Mouse (Mus musculus) heart, embryonic 12.5 days (tissue): ENCODE measurements around the gene Agfg2. TPM values are rescaled to one million over a fixed set of nuclear protein-coding genes. Genes with fewer than 3 reads are reported as not detected.

Experiments used
- ATAC-seq: fragments of 200-750 bp; cut with Nextera tagmentation; 2 replicates; pipeline ENCODE4 v1.8.0; 2017; ENCODE audit warnings: moderate TSS enrichment, moderate library complexity; ENCODE audit not compliant: insufficient number of reproducible peaks, low FRiP score
- H3K27ac ChIP-seq: fragments of 300-500 bp; sonication (generic); 2 replicates; pipeline ENCODE4 v1.5.1; 2016; ENCODE audit warnings: mild to moderate bottlenecking, moderate library complexity; ENCODE audit not compliant: poor library complexity, severe bottlenecking
- H3K27me3 ChIP-seq: fragments of 300-500 bp; sonication (generic); replicated peaks from 2 replicates; pipeline ENCODE4 v1.6.1; 2016; ENCODE audit warnings: mild to moderate bottlenecking, moderate library complexity
- H3K36me3 ChIP-seq: fragments of 300-500 bp; sonication (generic); 2 replicates; pipeline ENCODE4 v1.6.1; 2016; ENCODE audit warnings: mild to moderate bottlenecking, moderate library complexity
- H3K4me1 ChIP-seq: fragments of 300-500 bp; sonication (generic); replicated peaks from 2 replicates; pipeline ENCODE4 v1.6.1; 2016; ENCODE audit warnings: mild to moderate bottlenecking
- H3K4me2 ChIP-seq: fragments of 300-500 bp; sonication (generic); 2 replicates; pipeline ENCODE4 v1.6.1; 2016; ENCODE audit warnings: mild to moderate bottlenecking, moderate library complexity
- H3K4me3 ChIP-seq: fragments of 300-500 bp; sonication (generic); 2 replicates; pipeline ENCODE4 v1.5.1; 2016; ENCODE audit warnings: mild to moderate bottlenecking
- H3K9ac ChIP-seq: fragments of 300-500 bp; sonication (generic); 2 replicates; pipeline ENCODE4 v1.6.1; 2016; ENCODE audit warnings: mild to moderate bottlenecking, moderate library complexity
- H3K9me3 ChIP-seq: fragments of 300-500 bp; sonication (generic); replicated peaks from 2 replicates; pipeline ENCODE4 v1.6.1; 2016; ENCODE audit warnings: mild to moderate bottlenecking, moderate library complexity
- WGBS: fragments of 180-500 bp; shearing (Covaris S2); methylation state at CpG from one replicate; pipeline ENCODE4 v1.1.7; 2016; 5-methylcytosine and 5-hydroxymethylcytosine counted together
- polyA plus RNA-seq: library from polyadenylated mRNA; unstranded; fragments of >200 nt; fragmentation: Nextera tagmentation; extraction: Ambion mirVana; gene quantifications from 2 replicates; pipeline ENCODE4 v1.2.1, GENCODE M21; 2016

Agfg2 gene
- polyA plus RNA-seq, 1 experiment from 2014 or later = 25.6 TPM

DNA sequence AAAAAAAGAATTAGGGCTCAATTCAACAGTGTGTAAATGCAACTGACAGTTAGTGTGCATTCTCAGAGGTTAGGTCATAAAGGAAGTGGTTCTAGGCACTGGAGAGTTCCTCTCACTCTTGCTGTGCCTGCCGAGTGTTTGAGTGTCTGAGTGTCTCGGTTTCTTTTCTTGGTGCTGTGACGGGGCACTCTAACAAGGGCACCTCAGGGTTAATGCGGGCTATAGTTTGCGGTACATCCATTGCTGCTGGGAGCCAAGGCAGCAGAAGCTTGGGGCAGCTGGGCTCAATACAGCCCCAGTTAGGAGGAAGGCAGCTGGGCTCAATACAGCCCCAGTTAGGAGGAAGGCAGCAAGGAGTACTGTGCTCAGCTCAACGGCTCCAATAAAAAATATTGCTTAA lies 20.7 kb upstream of the Agfg2 start:
- ATAC-seq = no peak
- H3K4me1 ChIP-seq = peaks cover 10% of the 10 kb centered on the region
- no peaks in the 10 kb centered on the region for H3K27me3 ChIP-seq
- H3K4me3 ChIP-seq = no peak overlapping the region
- WGBS = 56% methylated on average over 6 of the region's 6 CpGs
- H3K9me3 ChIP-seq = no peaks in the 10 kb centered on the region
- H3K9ac ChIP-seq = 0 out of 2 replicates have a peak overlapping the region, but pooled peaks have one; percentile 45
- no peak overlapping the region for H3K4me2 ChIP-seq
- H3K27ac ChIP-seq = no peak overlapping the region
- H3K36me3 ChIP-seq = no peaks in the 10 kb centered on the region

DNA sequence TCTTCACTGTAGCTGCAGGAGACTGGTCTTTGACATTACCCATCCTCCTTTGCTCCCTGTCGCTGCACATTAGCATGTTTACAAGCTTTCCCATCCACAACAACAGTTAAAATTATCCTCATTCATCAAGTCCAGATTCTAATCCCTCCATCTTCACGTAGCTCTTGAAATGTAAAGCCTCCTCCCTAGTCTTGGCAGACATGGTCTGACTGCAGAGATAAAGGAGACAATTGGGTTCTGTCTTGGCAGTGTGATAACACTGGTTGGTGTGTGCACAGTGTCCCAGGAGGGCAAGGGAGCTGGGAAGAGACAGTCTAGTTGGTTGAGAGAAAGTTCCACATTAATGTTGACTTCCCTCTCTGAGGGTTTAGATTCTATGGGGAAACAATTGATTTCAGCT lies 15.3 kb upstream of the Agfg2 start:
- H3K27ac ChIP-seq = no peak overlapping the region
- no peak for ATAC-seq
- H3K9ac ChIP-seq = no peak overlapping the region
- H3K36me3 ChIP-seq = no peaks in the 10 kb centered on the region
- 38% methylated on average over 2 of the region's 2 CpGs for WGBS
- H3K4me2 ChIP-seq = no peak overlapping the region
- no peaks in the 10 kb centered on the region for H3K27me3 ChIP-seq
- no peak overlapping the region for H3K4me3 ChIP-seq
- peaks cover 11% of the 10 kb centered on the region; the same call in 1 of the 2 replicates for H3K4me1 ChIP-seq
- H3K9me3 ChIP-seq = no peaks in the 10 kb centered on the region

DNA sequence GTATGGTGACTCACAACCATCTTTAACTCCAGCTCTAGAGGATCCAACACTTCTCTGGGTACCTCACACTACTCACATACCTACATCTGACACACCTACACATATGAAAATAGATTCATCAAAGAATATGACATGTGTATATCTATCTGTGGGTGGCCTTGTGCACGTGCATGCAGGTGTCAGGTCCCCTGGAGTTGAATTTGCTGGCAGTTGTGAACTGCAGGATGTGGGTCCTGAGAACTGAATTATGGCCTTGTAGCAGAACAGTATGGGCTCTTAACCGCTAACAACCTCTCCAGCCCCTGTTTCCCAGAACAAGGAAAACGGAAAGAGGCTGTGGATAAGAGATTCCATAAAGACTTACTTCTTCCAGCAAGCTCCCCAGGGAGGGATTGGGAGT lies 14.6 kb upstream of the Agfg2 start:
- 48% methylated on average over 3 of the region's 3 CpGs for WGBS
- no peaks in the 10 kb centered on the region for H3K36me3 ChIP-seq
- ATAC-seq = no peak
- no peak overlapping the region for H3K9ac ChIP-seq
- no peak overlapping the region for H3K4me2 ChIP-seq
- H3K27me3 ChIP-seq = no peaks in the 10 kb centered on the region
- no peak overlapping the region for H3K4me3 ChIP-seq
- no peak overlapping the region for H3K27ac ChIP-seq
- peaks cover 11% of the 10 kb centered on the region; the same call in 1 of the 2 replicates for H3K4me1 ChIP-seq
- H3K9me3 ChIP-seq = no peaks in the 10 kb centered on the region

DNA sequence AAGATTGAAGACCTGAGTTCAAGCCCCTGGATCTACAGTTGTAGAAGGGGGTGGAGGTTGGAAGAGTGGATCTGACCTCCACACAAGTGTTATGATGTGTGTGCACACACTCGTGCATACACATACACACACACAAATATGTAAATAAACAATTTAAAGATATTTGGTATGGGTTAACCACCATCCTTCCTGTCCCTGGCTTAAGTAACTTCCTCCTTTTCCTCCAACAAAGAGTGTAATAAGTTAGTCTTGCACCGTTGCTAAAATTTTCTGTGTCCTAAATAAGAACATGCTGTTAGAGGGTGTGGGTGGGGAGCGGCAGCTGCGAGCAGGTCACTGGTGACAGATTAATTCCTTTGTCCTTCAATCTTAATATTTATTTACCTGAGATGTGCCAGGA lies 11.4 kb upstream of the Agfg2 start:
- 81% methylated on average over 4 of the region's 4 CpGs for WGBS
- Histone ChIP-seq H3K27me3 (no peaks in the 10 kb centered on the region), H3K9me3 (no peaks in the 10 kb centered on the region), H3K4me1 (peaks cover 11% of the 10 kb centered on the region; the same call in 1 of the 2 replicates), H3K4me2 (no peak overlapping the region), H3K4me3 (no peak overlapping the region), H3K9ac (no peak overlapping the region), H3K36me3 (no peaks in the 10 kb centered on the region), H3K27ac (no peak overlapping the region)
- no peak for ATAC-seq

DNA sequence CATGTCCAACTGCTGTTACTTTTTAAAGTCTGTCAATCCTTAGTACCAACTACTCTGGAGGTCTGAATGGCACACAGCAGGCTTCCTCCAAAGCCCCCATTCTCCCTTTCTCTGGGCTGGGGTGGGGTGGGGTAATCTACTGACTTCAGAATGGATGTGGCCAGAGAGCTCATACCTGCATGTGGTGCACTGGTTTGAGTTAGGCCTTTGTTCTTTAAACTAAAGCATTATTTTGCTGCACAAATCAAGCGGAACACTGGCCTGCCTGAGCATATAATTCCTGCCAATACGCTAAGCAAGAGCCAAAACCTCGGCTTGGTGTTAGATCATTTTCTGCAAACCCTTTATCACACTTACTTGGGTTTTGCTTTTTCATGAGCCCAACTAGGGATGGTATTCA lies 10.3 kb upstream of the Agfg2 start:
- Histone ChIP-seq H3K27ac (no peak overlapping the region), H3K27me3 (no peaks in the 10 kb centered on the region), H3K4me1 (peaks cover 12% of the 10 kb centered on the region), H3K36me3 (no peaks in the 10 kb centered on the region), H3K4me3 (no peak overlapping the region), H3K9me3 (no peaks in the 10 kb centered on the region), H3K9ac (no peak overlapping the region), H3K4me2 (no peak overlapping the region)
- ATAC-seq = no peak
- WGBS = 86% methylated on average over 3 of the region's 3 CpGs

DNA sequence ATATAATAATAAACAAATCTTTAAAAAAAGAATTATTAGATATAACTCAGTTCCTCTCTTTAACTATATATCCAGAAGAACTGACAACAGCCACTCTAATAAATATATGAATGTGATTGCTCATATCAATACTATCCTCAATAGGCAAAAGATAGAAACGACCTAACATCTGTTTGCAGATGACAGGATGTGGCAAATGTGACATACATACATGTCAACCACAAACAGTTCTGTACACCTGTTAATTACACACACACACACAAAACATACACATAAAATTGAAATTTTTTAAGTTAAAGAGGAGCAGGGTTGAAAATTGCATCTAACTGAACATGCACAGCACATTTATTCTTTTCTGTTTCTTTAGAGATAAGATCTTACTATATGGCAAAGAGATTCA lies 7.4 kb upstream of the Agfg2 start:
- 67% methylated on average over 1 of the region's 1 CpGs for WGBS
- Histone ChIP-seq H3K9ac (no peak overlapping the region), H3K4me1 (peaks cover 5% of the 10 kb centered on the region; the same call in 1 of the 2 replicates), H3K4me3 (no peak overlapping the region), H3K27me3 (no peaks in the 10 kb centered on the region), H3K4me2 (no peak overlapping the region), H3K36me3 (no peaks in the 10 kb centered on the region), H3K27ac (no peak overlapping the region), H3K9me3 (no peaks in the 10 kb centered on the region)
- no peak for ATAC-seq

DNA sequence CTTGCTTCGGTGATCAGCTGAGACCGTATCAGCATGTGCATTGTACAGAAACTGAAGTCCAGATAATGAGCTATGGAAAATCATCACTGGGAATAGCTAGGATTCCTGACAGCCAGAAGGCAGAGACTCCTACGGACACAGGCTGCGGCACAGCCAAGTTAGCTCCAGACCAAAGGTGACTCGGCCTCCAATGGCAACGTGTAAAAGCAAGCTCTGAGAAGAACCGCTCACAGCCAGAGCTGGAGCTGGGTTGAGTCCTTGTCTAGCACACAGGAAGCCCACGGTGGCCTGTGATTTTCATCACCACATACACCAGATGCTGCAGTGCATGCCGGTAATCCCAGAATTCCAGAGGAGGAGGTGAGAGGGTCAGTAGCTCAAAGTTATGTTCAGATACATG lies 6.0 kb upstream of the Agfg2 start:
- no peaks in the 10 kb centered on the region for H3K9me3 ChIP-seq
- 35% methylated on average over 9 of the region's 9 CpGs for WGBS
- H3K4me1 ChIP-seq = peaks cover 6% of the 10 kb centered on the region; the same call in 1 of the 2 replicates
- no peaks in the 10 kb centered on the region for H3K27me3 ChIP-seq
- H3K9ac ChIP-seq = no peak overlapping the region; the same call in 1 of the 2 replicates
- H3K36me3 ChIP-seq = no peaks in the 10 kb centered on the region
- peak overlapping the region; percentile 51 for H3K27ac ChIP-seq
- 0 out of 2 replicates have a peak overlapping the region, but pooled peaks have one; percentile 32 for H3K4me2 ChIP-seq
- H3K4me3 ChIP-seq = no peak overlapping the region
- no peak for ATAC-seq

DNA sequence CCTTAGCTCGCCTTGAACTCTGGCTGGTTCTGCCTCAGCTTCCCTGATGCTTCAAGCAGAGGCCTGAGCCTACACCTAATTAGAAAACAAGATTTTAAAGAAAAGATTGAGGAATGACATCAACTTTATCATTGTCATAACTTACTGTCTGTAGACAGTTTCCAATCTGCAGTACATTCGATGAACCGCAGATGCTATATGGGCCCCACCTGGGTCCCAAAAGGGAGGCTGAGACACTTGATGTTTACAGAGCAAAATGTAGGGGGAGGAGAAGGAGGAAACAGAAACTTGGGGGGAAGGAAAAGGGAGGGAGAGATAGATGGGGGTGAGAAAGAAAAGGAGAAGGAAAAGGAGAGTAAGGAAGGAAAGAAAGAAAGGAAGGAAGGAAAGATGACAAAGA lies 5.4 kb upstream of the Agfg2 start:
- H3K9me3 ChIP-seq = no peaks in the 10 kb centered on the region
- 83% methylated on average over 3 of the region's 3 CpGs for WGBS

DNA sequence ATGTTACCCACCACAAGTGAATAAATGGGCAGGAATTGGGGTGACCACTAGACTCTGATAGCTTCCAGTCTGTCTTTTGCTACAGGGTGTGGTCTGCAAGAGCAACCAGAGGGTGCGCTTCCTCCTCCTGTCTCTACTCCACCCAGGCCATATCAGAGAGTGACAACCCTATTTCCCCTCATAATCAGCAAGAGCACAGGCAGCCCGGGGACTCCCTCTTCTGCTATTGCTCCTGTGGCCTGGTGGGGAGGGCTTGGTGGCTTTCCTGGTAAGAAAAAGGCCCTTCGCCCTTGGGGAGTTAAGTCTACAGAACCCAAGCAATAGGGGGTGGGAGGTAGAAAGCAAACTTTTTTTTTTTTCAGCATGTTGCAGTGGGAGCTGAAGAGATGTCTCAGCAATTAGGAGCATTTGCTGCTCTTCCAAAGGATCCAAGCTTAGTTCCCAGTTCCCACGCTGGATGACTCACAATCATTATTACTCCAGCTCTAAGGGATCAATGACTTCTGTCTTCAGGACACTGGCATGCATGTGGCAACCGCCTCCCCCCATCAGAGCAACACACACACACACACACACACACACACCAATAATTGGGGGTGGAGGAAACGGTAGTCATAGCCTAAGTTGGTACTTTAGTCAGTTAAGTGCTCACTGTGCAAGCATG lies 1.7 kb upstream of the Agfg2 start:
- Histone ChIP-seq H3K27me3 (no peaks in the 10 kb centered on the region), H3K36me3 (0 out of 2 replicates have a peak, but pooled peaks cover under 1% of the 10 kb centered on the region), H3K27ac (peak overlapping the region; percentile 54), H3K4me1 (peaks cover 26% of the 10 kb centered on the region), H3K4me3 (no peak overlapping the region), H3K4me2 (0 out of 2 replicates have a peak overlapping the region, but pooled peaks have one; percentile 98), H3K9me3 (no peaks in the 10 kb centered on the region), H3K9ac (no peak overlapping the region)
- peak; percentile 78 for ATAC-seq
- WGBS = 64% methylated on average over 6 of the region's 6 CpGs

More for the DNA sequence above, 5.4 kb upstream of the Agfg2 start:
- H3K9ac ChIP-seq = no peak overlapping the region
- no peaks in the 10 kb centered on the region for H3K27me3 ChIP-seq
- H3K4me3 ChIP-seq = no peak overlapping the region
- H3K4me2 ChIP-seq = no peak overlapping the region
- H3K36me3 ChIP-seq = no peaks in the 10 kb centered on the region
- H3K27ac ChIP-seq = peak overlapping the region; percentile 51
- ATAC-seq = no peak
- H3K4me1 ChIP-seq = peaks cover 11% of the 10 kb centered on the region

DNA sequence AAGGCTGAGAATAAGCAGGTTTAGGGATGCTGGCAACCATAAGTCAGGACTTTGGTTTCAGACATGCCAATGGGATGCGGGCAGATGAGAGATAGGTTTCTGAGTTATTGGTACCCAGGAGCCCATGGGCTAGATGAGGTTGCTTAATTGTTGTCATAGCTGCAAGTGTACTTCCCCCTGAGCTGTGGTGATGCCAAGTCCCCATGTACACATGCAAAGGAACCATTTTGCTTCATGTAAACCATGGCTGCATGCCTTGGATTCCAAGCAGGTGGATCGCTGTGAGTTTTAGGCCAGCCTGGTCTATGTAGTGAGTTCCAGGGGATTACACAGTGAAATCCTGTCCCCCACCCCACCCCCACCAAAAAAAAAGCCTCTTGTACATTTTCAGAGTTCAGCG lies 1.1 kb upstream of the Agfg2 start:
- WGBS = 91% methylated on average over 3 of the region's 3 CpGs
- Histone ChIP-seq H3K4me3 (no peak overlapping the region), H3K27ac (0 out of 2 replicates have a peak overlapping the region, but pooled peaks have one; percentile 5), H3K4me2 (peak overlapping the region; percentile 98; the same call in 1 of the 2 replicates), H3K36me3 (0 out of 2 replicates have a peak, but pooled peaks cover 3% of the 10 kb centered on the region), H3K27me3 (no peaks in the 10 kb centered on the region), H3K9ac (no peak overlapping the region), H3K4me1 (peaks cover 31% of the 10 kb centered on the region), H3K9me3 (no peaks in the 10 kb centered on the region)
- ATAC-seq = no peak

DNA sequence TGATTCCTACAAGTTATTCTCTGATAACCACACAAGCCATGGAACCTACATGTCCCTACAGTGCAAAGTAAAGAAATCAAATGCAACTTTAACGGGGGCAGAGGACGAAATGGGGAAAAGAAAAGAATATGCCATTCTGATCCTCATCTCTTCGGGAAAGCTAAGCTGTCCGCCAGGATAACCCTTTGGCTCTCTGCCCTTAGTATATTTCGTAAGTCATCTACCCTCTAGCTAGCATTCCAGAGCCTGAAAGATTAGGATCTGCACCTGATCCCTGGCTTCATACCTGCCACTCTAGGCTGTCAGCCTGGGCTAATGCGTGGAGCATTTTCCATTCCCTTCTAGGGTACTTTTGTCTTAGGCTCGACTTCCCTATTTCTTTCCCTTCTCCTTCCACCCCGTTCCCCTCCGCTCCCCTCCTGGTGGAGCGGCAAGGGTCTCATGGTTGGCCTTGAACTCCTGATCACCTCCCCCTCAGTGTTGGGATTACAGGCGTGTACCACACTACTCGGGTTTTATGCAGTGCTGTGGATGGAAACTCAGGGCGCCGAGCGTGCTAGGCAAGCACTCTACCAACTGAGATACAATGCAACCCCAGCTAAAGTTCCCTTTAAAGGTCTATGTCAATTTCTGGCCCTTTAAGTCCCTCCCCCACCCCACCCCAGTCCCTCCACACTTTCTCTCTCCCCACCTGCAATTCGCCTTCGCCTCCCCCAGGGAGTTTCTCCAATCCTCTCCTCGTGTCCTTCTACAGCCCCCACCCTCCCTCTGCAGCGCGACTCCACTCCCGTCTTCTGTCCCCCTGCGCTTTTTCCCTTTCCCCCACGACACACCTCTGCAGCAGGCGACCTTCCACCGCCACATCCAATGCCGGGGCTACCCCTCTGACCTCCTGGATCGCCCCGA lies 885 bp downstream of the Agfg2 start:
- WGBS = 11% methylated on average over 28 of the region's 28 CpGs
- Histone ChIP-seq H3K4me1 (peaks cover 27% of the 10 kb centered on the region), H3K27ac (peak overlapping the region; percentile 71), H3K9ac (peak overlapping the region; percentile 86), H3K36me3 (0 out of 2 replicates have a peak, but pooled peaks cover 3% of the 10 kb centered on the region), H3K27me3 (no peaks in the 10 kb centered on the region), H3K4me2 (peak overlapping the region; percentile 98), H3K9me3 (no peaks in the 10 kb centered on the region), H3K4me3 (peak overlapping the region; percentile 90)
- peak; percentile 3; the same call in 1 of the 2 replicates for ATAC-seq
